Mouse (Mus musculus): ENCODE data around the gene Ripk4. TPM values are rescaled to one million over a fixed set of nuclear protein-coding genes. Genes with fewer than 3 reads are reported as not detected.

Gene Ripk4
- polyA plus RNA-seq, 1 experiment, result not detected

DNA sequence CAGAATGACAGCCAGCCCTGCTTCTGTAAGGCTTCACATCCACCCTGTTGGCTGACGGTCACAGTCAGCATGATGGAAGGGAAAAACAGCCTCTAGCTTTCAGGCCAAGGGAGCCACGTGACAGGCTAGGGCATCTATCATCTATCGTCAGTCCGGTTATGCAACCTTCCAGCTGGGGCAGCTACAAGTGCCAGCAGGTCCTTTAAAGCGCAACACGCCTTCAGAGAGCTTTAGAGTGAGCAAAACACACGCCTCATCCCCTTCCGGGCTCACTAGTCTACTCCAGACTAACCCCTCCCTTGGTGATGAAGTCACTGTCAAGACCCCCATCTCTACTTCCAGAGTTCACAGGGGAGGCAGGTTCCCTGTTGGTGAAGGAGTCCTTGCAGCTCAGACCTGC is 11.7 kb downstream of the Ripk4 start:
- Histone ChIP-seq H3K4me1 (ENCODE audit: control insufficient read depth) (no peaks in the 10 kb centered on the region; the same call in 1 of the 2 replicates), H3K27me3 (ENCODE audit: control insufficient read depth) (no peaks in the 10 kb centered on the region), H3K9me3 (ENCODE audit: control insufficient read depth, low read length) (no peaks in the 10 kb centered on the region), H3K4me3 (replicated peaks) (no peak overlapping the region), H3K36me3 (ENCODE audit: control insufficient read depth) (peaks cover 3% of the 10 kb centered on the region; the same call in 1 of the 2 replicates)
- TF ChIP-seq TAL1 (IDR thresholded peaks at IDR 0.05; ENCODE audit: low read length) (no peak), GATA1 (IDR thresholded peaks at IDR 0.05; ENCODE audit: low read length) (no peak)

DNA sequence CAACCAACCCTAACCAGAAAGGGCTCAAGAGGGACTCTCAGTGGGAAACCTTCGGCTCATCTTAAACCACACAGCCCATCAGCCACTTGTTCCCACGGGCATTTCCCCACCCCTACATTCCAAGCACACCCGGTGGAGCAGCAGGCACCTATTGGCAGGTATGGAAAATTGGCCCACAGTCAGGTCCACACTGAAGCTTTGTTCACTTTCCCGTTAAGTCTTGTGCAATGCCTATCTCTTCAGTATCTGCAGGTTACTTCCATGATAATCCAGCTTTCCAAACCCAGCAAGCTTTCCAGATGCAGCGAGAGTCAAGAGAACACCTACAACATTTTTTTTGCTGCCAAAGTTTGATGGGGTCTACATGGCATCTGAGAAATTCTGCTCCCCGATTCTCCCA is 15.2 kb downstream of the Ripk4 start:
- H3K4me1 ChIP-seq (ENCODE audit: control insufficient read depth), result no peaks in the 10 kb centered on the region
- no peaks in the 10 kb centered on the region for H3K9me3 ChIP-seq (ENCODE audit: control insufficient read depth, low read length)
- H3K4me3 ChIP-seq (replicated peaks), result no peak overlapping the region
- H3K27me3 ChIP-seq (ENCODE audit: control insufficient read depth), result no peaks in the 10 kb centered on the region
- no peak for TF ChIP-seq TAL1 (IDR thresholded peaks at IDR 0.05; ENCODE audit: low read length)
- TF ChIP-seq GATA1 (IDR thresholded peaks at IDR 0.05; ENCODE audit: low read length), result no peak
- peaks cover 7% of the 10 kb centered on the region; the same call in 1 of the 2 replicates for H3K36me3 ChIP-seq (ENCODE audit: control insufficient read depth)

DNA sequence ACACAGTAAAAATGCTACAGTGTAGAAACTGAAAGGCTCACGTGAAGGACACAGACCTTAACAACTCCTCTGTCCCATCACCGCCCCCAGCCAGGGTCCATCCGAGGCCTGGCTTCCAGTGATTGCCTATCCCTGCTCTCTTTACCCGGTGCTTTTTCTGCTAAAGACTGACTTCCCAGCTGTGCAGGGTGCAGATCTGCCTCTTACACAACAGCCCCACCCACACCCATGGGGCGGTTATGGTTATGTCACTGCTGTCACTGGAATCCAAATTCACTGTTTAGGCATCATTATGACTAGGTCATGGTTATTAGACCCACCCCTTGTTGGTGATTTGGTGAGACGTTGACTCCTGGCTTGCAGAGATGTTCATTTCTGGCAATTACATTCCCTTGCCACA is 25.6 kb downstream of the Ripk4 start:
- Histone ChIP-seq H3K36me3 (ENCODE audit: control insufficient read depth) (no peaks in the 10 kb centered on the region; the same call in 1 of the 2 replicates), H3K9me3 (ENCODE audit: control insufficient read depth, low read length) (no peaks in the 10 kb centered on the region)

DNA sequence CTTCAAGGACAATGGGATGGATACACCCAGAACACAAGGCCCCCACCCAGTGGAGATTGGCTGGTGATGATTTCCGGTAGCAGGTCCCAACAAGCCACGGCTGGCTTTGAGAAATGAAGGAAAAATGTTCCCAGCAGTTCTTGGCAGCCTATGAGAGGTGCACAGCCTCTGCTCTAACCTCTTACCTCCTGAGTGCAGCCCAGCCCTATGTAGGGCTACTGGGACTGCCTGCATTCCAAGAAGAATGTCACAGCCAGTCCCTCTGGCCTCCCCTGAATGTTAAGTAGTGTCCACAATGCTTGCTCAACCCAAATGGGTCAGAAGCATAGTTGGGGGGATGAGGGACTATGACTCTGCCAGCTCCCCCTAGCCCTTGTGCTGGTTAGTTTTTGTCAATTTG is 27.0 kb downstream of the Ripk4 start:
- no peak for TF ChIP-seq TAL1 (IDR thresholded peaks at IDR 0.05; ENCODE audit: low read length)
- TF ChIP-seq GATA1 (IDR thresholded peaks at IDR 0.05; ENCODE audit: low read length), result no peak
- Histone ChIP-seq H3K9me3 (ENCODE audit: control insufficient read depth, low read length) (no peaks in the 10 kb centered on the region), H3K4me3 (replicated peaks) (no peak overlapping the region), H3K4me1 (ENCODE audit: control insufficient read depth) (no peaks in the 10 kb centered on the region), H3K36me3 (ENCODE audit: control insufficient read depth) (no peaks in the 10 kb centered on the region), H3K27me3 (ENCODE audit: control insufficient read depth) (no peaks in the 10 kb centered on the region)

More for the DNA sequence above, 25.6 kb downstream of the Ripk4 start:
- H3K4me1 ChIP-seq (ENCODE audit: control insufficient read depth), result no peaks in the 10 kb centered on the region
- H3K27me3 ChIP-seq (ENCODE audit: control insufficient read depth), result no peaks in the 10 kb centered on the region
- no peak overlapping the region for H3K4me3 ChIP-seq (replicated peaks)
- no peak for TF ChIP-seq TAL1 (IDR thresholded peaks at IDR 0.05; ENCODE audit: low read length)
- no peak for TF ChIP-seq GATA1 (IDR thresholded peaks at IDR 0.05; ENCODE audit: low read length)

DNA sequence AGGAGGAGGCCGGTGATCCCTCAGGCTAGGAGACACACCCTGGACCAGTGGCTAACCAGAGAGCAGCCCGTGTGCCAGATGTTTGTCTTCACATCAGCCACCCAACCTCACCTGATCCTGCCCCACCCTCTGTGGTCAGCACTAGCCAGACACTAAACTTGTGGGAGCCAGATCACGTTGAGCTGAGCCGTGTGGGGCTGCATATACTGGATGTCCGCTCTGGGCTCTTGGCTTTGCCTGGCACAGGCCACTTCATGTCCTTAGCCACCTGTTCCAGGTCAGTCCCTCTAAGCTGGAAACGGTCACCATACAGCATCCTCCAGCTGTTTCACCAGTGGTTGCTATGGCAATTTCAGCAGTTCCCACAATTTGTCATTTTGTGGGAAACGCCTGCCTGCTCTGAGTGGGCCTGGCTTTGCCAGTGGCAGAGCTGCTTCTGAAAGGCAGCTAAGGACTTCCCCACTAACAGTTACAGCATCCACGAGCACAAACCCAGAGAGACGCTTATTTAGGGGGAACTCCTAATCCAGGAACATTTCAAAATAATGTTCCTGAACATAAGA is 28.7 kb downstream of the Ripk4 start:
- Histone ChIP-seq H3K4me3 (replicated peaks) (no peak overlapping the region), H3K9me3 (ENCODE audit: control insufficient read depth, low read length) (no peaks in the 10 kb centered on the region), H3K36me3 (ENCODE audit: control insufficient read depth) (no peaks in the 10 kb centered on the region), H3K4me1 (ENCODE audit: control insufficient read depth) (no peaks in the 10 kb centered on the region), H3K27me3 (ENCODE audit: control insufficient read depth) (no peaks in the 10 kb centered on the region)
- TF ChIP-seq GATA1 (IDR thresholded peaks at IDR 0.05; ENCODE audit: low read length) (no peak), TAL1 (IDR thresholded peaks at IDR 0.05; ENCODE audit: low read length) (no peak)

DNA sequence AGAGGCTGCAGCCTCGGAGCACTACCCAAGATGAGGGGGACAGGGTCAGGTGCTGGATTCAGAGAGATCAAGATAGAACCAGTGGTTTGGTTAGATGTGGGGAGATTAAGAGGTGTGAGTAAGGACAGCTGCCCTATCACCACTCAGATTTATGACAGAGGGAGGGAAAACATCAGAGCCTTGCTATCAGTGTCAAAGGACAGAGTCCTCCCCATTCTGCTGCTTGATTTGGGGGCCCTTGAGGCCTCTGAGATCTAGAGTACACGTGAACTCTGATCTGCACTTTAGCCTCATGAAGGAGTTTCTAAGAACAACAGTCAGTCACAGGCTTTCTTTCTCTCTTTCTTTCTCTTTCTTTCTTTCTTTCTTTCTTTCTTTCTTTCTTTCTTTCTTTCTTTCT is 30.0 kb downstream of the Ripk4 start:
- TF ChIP-seq GATA1 (IDR thresholded peaks at IDR 0.05; ENCODE audit: low read length) (no peak), TAL1 (IDR thresholded peaks at IDR 0.05; ENCODE audit: low read length) (no peak)
- no peaks in the 10 kb centered on the region for H3K4me1 ChIP-seq (ENCODE audit: control insufficient read depth)
- H3K4me3 ChIP-seq (replicated peaks), result no peak overlapping the region
- no peaks in the 10 kb centered on the region for H3K36me3 ChIP-seq (ENCODE audit: control insufficient read depth)
- H3K27me3 ChIP-seq (ENCODE audit: control insufficient read depth), result no peaks in the 10 kb centered on the region
- no peaks in the 10 kb centered on the region for H3K9me3 ChIP-seq (ENCODE audit: control insufficient read depth, low read length)

DNA sequence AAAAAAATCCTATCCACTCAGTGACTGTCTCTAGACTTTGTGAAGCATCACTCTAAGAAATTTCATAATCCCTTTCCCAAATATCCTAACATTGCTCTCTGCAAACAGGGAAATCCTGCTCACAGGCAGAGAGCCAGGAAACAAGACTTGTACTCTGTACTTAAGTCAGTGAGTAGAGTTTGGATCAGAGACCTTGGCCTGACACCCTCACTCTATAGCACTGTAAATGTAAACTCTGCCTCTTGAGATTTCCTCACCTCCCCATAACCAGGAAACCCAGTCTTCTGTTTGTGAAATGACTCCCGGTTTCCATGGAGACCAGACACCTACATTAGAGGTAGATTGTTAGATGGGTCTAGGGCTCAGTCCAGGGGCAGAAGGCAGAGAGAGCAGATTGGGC is 33.3 kb downstream of the Ripk4 start:
- no peaks in the 10 kb centered on the region for H3K36me3 ChIP-seq (ENCODE audit: control insufficient read depth)
- H3K4me3 ChIP-seq (replicated peaks), result no peak overlapping the region
- TF ChIP-seq TAL1 (IDR thresholded peaks at IDR 0.05; ENCODE audit: low read length) (no peak), GATA1 (IDR thresholded peaks at IDR 0.05; ENCODE audit: low read length) (no peak)
- H3K9me3 ChIP-seq (ENCODE audit: control insufficient read depth, low read length), result no peaks in the 10 kb centered on the region
- H3K27me3 ChIP-seq (ENCODE audit: control insufficient read depth), result no peaks in the 10 kb centered on the region
- no peaks in the 10 kb centered on the region for H3K4me1 ChIP-seq (ENCODE audit: control insufficient read depth)

DNA sequence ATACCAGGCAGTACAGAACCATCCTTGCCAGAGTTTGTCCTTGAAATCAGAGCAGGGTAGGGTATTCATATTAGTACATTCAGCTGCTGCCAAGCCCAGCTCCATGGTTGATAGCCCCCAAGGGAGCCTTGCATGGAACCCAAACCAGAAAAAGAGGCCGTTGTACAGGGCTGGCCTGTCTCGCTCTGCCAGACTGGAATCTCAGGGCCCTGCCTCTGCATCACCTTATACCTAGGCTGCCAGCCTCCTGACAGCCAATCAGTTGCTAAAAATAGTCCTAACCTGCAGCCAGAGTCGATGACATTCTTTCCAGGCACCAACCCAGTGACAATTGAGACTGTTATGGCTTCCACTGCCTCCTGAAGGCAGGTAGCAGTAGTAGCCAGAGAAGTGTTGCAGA is 37.2 kb downstream of the Ripk4 start:
- Histone ChIP-seq H3K27me3 (ENCODE audit: control insufficient read depth) (no peaks in the 10 kb centered on the region), H3K4me3 (replicated peaks) (no peak overlapping the region), H3K36me3 (ENCODE audit: control insufficient read depth) (no peaks in the 10 kb centered on the region), H3K4me1 (ENCODE audit: control insufficient read depth) (no peaks in the 10 kb centered on the region), H3K9me3 (ENCODE audit: control insufficient read depth, low read length) (no peaks in the 10 kb centered on the region)
- TF ChIP-seq GATA1 (IDR thresholded peaks at IDR 0.05; ENCODE audit: low read length), result no peak
- no peak for TF ChIP-seq TAL1 (IDR thresholded peaks at IDR 0.05; ENCODE audit: low read length)

DNA sequence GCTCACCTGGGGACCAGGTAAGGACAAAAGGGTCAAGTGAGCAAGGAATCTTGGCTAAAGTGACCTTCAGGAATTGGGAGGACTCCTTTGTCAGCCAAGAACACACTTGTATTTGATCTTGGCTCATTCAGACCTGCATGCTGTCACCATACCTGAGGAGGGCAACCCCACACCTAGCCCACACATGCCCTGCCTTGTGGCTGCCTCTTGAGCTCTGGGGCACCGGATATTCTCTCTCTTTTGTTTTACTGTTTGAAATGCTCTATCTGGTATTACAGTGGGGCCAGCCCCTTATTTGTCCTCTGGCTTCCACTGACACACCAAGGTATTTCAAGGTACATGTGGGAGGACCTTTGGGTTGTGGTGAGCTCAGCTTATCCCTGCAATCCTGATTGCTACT is 43.5 kb downstream of the Ripk4 start:
- no peak for TF ChIP-seq GATA1 (IDR thresholded peaks at IDR 0.05; ENCODE audit: low read length)
- TF ChIP-seq TAL1 (IDR thresholded peaks at IDR 0.05; ENCODE audit: low read length), result no peak
- H3K27me3 ChIP-seq (ENCODE audit: control insufficient read depth), result no peaks in the 10 kb centered on the region
- H3K36me3 ChIP-seq (ENCODE audit: control insufficient read depth), result no peaks in the 10 kb centered on the region
- no peaks in the 10 kb centered on the region for H3K4me1 ChIP-seq (ENCODE audit: control insufficient read depth)
- no peak overlapping the region for H3K4me3 ChIP-seq (replicated peaks)
- no peaks in the 10 kb centered on the region for H3K9me3 ChIP-seq (ENCODE audit: control insufficient read depth, low read length)
